Mouse (Mus musculus): ENCODE results near the gene Crtc1. TPM values are rescaled to one million over a fixed set of nuclear protein-coding genes. Genes with fewer than 3 reads are reported as not detected.
A peak's percentile ranks its signal among the peaks of the same experiment; 100 is the strongest.

The Crtc1 gene
- polyA plus RNA-seq (2015; fragmentation: Nextera tagmentation; extraction: Ambion mirVana), result 5.1 and 7.0 TPM in 2 replicates

GRCm38 (mm10) chr8:70439055-70439847, at the start of gene Crtc1:
TSS of gene Crtc1 (minus strand) at chr8:70439579.
- H3K4me2 ChIP-seq (replicated peaks; ENCODE audit: low read depth, low read length), result peak within 1 kb of the TSS; percentile 84
- peak within 1 kb of the TSS; percentile 44 for H3K9ac ChIP-seq (replicated peaks; ENCODE audit: low read depth)
- ATAC-seq, result peak; percentile 99
- no peak within 1 kb of the TSS for H3K27ac ChIP-seq (ENCODE audit: low read length)
- H3K27me3 ChIP-seq (replicated peaks; ENCODE audit: insufficient read depth, low read length), result no peaks in the 10 kb centered on the region
- TF ChIP-seq EP300 (IDR thresholded peaks at IDR 0.05) (no peak), CTCF (IDR thresholded peaks at IDR 0.05) (peak; percentile 18; the same call in 1 of the 2 replicates)
- under 1% methylated on average over 52 of the region's 70 CpGs for WGBS
- H3K4me3 ChIP-seq (ENCODE audit: low read depth, low read length), result peak within 1 kb of the TSS; percentile 63
- H3K36me3 ChIP-seq (ENCODE audit: insufficient read depth, low read length), result no peaks in the 10 kb centered on the region
- no peaks in the 10 kb centered on the region for H3K9me3 ChIP-seq (ENCODE audit: low read length)
- peak; percentile 99 for DNase-seq (ENCODE audit: low spot score)
- peaks cover 6% of the 10 kb centered on the region; the same call in 1 of the 2 replicates for H3K4me1 ChIP-seq (ENCODE audit: insufficient read depth, low read depth, low read length)

- peak overlapping the region; percentile 29 for H3K4me3 ChIP-seq (ENCODE audit: low read depth, low read length)
- H3K4me2 ChIP-seq (replicated peaks; ENCODE audit: low read depth, low read length), result peak overlapping the region; percentile 60
- 2% methylated on average over 14 of the region's 14 CpGs for WGBS
- peaks cover 49% of the 10 kb centered on the region for H3K27me3 ChIP-seq (replicated peaks; ENCODE audit: insufficient read depth, low read length)
- DNase-seq (ENCODE audit: low spot score), result no peak
- peaks cover 23% of the 10 kb centered on the region for H3K4me1 ChIP-seq (ENCODE audit: insufficient read depth, low read depth, low read length)
- no peak for ATAC-seq
- H3K27ac ChIP-seq (ENCODE audit: low read length), result peak overlapping the region; percentile 88
- no peaks in the 10 kb centered on the region for H3K9me3 ChIP-seq (ENCODE audit: low read length)
- H3K9ac ChIP-seq (replicated peaks; ENCODE audit: low read depth), result no peak overlapping the region
- TF ChIP-seq EP300 (IDR thresholded peaks at IDR 0.05), result no peak
- TF ChIP-seq CTCF (IDR thresholded peaks at IDR 0.05), result no peak
- no peaks in the 10 kb centered on the region for H3K36me3 ChIP-seq (ENCODE audit: insufficient read depth, low read length)
These were observed 49.6 kb upstream of the Crtc1 start for GRCm38 (mm10) chr8:70488931-70489470.

GRCm38 (mm10) chr8:70487993-70488796, 48.8 kb upstream of the Crtc1 start:
- ATAC-seq, result peak; percentile 46
- Histone ChIP-seq H3K9ac (replicated peaks; ENCODE audit: low read depth) (no peak overlapping the region), H3K4me2 (replicated peaks; ENCODE audit: low read depth, low read length) (peak overlapping the region; percentile 44), H3K27ac (ENCODE audit: low read length) (peak overlapping the region; percentile 88), H3K36me3 (ENCODE audit: insufficient read depth, low read length) (no peaks in the 10 kb centered on the region), H3K27me3 (replicated peaks; ENCODE audit: insufficient read depth, low read length) (peaks cover 41% of the 10 kb centered on the region), H3K4me1 (ENCODE audit: insufficient read depth, low read depth, low read length) (peaks cover 16% of the 10 kb centered on the region), H3K4me3 (ENCODE audit: low read depth, low read length) (peak overlapping the region; percentile 15; the same call in 1 of the 2 replicates), H3K9me3 (ENCODE audit: low read length) (no peaks in the 10 kb centered on the region)
- DNase-seq (ENCODE audit: low spot score), result peak; percentile 51
- WGBS, result 4% methylated on average over 50 of the region's 55 CpGs
- no peak for TF ChIP-seq CTCF (IDR thresholded peaks at IDR 0.05)
- TF ChIP-seq EP300 (IDR thresholded peaks at IDR 0.05), result no peak

- no peaks in the 10 kb centered on the region for H3K9me3 ChIP-seq (ENCODE audit: low read length)
- no peak for TF ChIP-seq CTCF (IDR thresholded peaks at IDR 0.05)
- TF ChIP-seq EP300 (IDR thresholded peaks at IDR 0.05), result no peak
- H3K4me1 ChIP-seq (ENCODE audit: insufficient read depth, low read depth, low read length), result peaks cover 16% of the 10 kb centered on the region
- no peaks in the 10 kb centered on the region for H3K36me3 ChIP-seq (ENCODE audit: insufficient read depth, low read length)
- WGBS, result 8% methylated on average over 30 of the region's 33 CpGs
- peak within 1 kb of the TSS; percentile 44 for H3K4me2 ChIP-seq (replicated peaks; ENCODE audit: low read depth, low read length)
- H3K9ac ChIP-seq (replicated peaks; ENCODE audit: low read depth), result no peak within 1 kb of the TSS
- H3K4me3 ChIP-seq (ENCODE audit: low read depth, low read length), result peak within 1 kb of the TSS; percentile 15; the same call in 1 of the 2 replicates
- DNase-seq (ENCODE audit: low spot score) (no peak), ATAC-seq (no peak)
- peaks cover 35% of the 10 kb centered on the region for H3K27me3 ChIP-seq (replicated peaks; ENCODE audit: insufficient read depth, low read length)
- peak within 1 kb of the TSS; percentile 88 for H3K27ac ChIP-seq (ENCODE audit: low read length)
These were observed 47.7 kb upstream of the Crtc1 start, which contains the start of gene Tmem59l for GRCm38 (mm10) chr8:70486941-70487520. TSS of gene Tmem59l (minus strand) at chr8:70487358.

GRCm38 (mm10) chr8:70486191-70486681, 46.9 kb upstream of the Crtc1 start:
- Histone ChIP-seq H3K9me3 (ENCODE audit: low read length) (no peaks in the 10 kb centered on the region), H3K4me1 (ENCODE audit: insufficient read depth, low read depth, low read length) (peaks cover 16% of the 10 kb centered on the region), H3K27ac (ENCODE audit: low read length) (no peak overlapping the region), H3K27me3 (replicated peaks; ENCODE audit: insufficient read depth, low read length) (peaks cover 28% of the 10 kb centered on the region), H3K4me3 (ENCODE audit: low read depth, low read length) (no peak overlapping the region), H3K4me2 (replicated peaks; ENCODE audit: low read depth, low read length) (no peak overlapping the region), H3K9ac (replicated peaks; ENCODE audit: low read depth) (no peak overlapping the region), H3K36me3 (ENCODE audit: insufficient read depth, low read length) (no peaks in the 10 kb centered on the region)
- DNase-seq (ENCODE audit: low spot score), result no peak
- TF ChIP-seq EP300 (IDR thresholded peaks at IDR 0.05) (no peak), CTCF (IDR thresholded peaks at IDR 0.05) (no peak)
- WGBS, result 46% methylated on average over 7 of the region's 7 CpGs
- no peak for ATAC-seq

Data from lung, postnatal 0 days (tissue).